Mouse (Mus musculus) lung, postnatal 10 days (tissue): ENCODE measurements around the gene Cyp1b1.
A peak's percentile ranks its signal among the peaks of the same experiment; 100 is the strongest.

Experiments used
- DNase-seq: peaks from one replicate; pipeline ENCODE4 v3.0.0; 2021

The Cyp1b1 gene

DNA sequence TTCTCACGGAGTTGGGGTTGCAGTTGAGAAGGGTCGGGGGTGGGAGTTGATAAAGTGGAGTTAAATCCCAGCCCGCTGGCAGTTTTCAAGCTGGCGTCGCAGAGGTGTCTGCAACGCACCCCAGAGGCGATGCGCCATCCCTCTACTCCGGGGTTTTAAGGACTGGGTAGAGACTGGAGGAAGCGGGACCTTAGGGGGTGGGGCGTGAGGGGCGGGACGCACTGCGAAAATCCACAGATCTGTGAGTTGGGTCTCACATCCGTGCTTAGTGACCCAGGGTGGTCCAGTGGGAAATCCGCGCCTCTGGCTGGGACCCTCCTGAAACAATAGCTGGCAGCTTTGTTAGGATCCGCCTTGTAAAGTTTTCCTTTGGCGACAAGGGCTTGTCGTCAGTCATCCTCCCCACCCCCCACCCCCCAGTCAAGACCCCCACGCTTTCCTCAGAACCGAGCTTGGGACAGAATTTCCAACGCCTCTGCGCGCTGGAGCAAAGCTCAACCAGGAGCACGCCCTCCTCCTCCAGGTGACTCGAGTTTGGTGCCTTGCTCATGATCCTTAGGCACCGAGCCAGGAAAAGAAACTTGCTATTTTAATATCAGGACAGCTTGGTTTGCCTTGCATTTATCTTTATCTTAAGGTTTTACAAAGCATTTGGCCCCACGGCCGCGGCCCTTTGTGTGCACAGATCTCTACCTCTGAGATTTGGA lies at the start of gene Cyp1b1:
TSS of gene Cyp1b1 (minus strand) at position 131 of the 707 bp plus-strand sequence.
- DNase-seq, result no peak

DNA sequence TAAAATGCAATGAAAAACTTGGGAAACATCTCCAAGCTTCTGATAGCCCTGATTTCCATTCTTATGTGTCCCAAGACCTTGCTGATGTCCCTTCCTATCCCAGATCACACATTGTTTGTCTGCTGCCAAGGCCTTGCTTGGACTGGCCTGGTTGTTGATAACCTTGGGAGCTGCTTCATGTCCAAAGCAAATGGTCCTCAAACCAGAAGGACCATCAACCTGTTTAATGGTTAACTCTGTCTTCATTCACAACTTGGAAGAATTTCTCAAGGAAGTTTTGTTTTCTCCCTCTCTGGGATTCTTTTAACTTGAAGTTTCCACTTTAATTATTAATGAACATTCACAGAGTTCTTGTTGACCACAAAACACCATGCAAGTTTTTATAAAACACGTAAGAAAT lies 47.0 kb upstream of the Cyp1b1 start:
- no peak for DNase-seq

GRCm38 (mm10) chr17:79753831-79754230 lies 39.0 kb upstream of the Cyp1b1 start:
- DNase-seq, result no peak

DNA sequence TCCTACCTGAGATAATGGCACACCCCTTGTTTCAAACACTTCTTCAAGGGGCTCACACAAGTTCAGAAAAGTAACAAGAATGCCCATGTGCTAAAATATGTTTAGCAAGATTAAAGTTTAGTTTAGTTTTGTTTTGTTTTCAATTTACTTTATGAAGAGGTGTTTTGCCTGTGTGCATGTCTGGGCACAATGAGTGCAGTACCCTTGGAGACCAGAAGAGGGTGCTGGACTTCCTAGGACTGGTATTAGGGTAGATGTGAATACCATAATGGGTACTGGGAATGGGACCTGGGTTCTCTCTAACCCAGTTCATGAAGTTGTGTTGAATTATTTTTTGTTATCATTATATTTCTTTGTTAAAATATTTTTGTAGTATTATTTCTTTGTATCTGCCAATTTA lies 38.0 kb upstream of the Cyp1b1 start:
- no peak for DNase-seq

- no peak for DNase-seq
These were observed 36.9 kb upstream of the Cyp1b1 start for GRCm38 (mm10) chr17:79751661-79752191.

GRCm38 (mm10) chr17:79749647-79750046 lies 34.8 kb upstream of the Cyp1b1 start:
- no peak for DNase-seq

DNA sequence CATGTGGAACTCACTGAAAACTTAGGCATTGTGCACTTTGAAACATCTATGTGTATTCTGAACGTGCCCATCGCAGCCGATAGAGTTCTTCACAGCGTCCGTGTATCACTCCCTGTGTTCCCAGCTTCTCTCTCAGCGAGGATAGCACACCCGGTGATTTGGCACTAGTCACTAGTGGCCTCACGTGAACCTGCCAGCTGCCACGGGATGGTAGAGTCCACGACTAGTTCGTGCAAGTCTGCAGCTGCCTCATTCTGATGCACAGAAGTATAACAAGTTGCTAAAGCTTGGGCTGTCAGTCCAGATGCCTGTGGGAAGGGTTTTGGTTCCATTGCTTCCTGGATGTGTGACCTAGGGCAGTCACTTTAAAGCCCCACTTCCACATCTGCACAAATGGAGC lies 32.1 kb upstream of the Cyp1b1 start:
- DNase-seq, result no peak

DNA sequence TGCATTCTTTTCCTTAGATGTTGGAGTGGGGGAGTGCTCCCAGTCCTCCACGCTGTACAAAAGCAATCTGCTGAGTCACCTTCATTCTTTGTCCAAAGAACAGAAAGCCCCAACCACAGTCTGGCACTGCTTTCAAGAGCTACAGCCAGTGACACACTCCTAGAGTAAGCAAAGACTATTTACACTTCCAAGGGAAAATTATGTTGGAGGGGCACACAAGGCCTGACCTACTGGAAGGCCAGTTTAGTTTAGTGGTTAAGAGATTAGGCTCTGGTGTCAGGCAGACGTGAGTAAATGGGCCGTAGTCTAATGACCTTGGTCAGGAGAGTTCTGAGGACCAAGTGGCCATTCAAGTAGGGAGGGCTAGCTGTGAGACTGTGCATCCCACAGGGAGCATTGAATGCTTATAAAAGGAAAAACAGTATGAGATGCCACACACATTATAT lies 31.3 kb upstream of the Cyp1b1 start:
- peak; percentile 68 for DNase-seq

DNA sequence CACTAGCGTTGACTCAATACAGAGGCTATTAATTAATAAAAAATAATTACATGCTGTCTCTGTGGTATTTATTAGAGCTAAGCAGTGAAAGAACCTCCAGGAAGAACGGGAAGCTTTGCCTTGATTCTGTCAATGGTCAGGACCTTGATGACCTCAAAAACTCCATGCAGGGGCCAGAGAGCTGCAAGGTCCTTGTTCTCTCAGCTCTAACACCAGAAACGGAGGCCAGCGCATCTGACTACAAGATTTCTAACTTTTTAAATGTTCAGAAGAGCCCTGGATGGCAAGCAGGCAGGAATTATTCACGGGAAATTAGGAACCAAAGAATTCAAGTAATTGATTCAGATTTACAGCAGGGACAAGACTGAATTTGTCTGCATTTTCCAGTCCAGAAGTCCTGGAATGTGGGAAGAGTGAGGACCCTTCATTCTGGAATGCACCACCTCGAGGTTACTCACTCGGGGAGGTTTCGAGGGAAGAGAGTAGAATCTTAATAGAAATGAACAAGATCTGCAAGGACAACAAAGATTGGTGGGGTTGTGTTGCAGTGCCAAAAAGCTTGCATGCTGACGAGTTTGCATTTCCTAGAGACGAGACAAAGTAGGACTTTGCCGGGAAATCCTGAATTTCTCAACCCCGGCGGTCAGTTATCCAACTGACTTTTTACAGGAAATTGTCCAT lies 30.3 kb upstream of the Cyp1b1 start:
- no peak for DNase-seq

DNA sequence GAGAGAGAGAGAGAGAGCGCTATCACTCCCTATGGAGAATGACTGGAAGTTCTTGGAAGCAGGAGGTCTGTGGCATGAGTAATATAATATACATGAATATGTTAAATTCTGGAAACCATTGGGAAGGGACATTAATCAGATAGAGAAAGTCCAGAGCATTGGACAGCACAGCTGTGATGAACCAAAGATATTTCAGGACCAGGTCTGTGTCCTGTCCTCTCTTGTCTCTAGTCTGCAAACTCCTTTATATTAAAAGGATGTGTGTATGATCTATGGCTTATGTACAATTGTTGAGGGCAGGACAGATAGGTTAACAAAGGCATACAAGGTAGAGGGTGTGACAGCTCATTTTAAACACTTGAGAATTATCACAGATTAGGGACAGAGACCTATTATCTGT lies 28.6 kb upstream of the Cyp1b1 start:
- no peak for DNase-seq

GRCm38 (mm10) chr17:79742635-79743034 lies 27.8 kb upstream of the Cyp1b1 start:
- DNase-seq, result no peak

GRCm38 (mm10) chr17:79738847-79739498 lies 24.1 kb upstream of the Cyp1b1 start:
- no peak for DNase-seq

- DNase-seq, result no peak
These were observed 22.7 kb upstream of the Cyp1b1 start for GRCm38 (mm10) chr17:79737598-79737997.

GRCm38 (mm10) chr17:79733039-79733438 lies 18.2 kb upstream of the Cyp1b1 start:
- no peak for DNase-seq

DNA sequence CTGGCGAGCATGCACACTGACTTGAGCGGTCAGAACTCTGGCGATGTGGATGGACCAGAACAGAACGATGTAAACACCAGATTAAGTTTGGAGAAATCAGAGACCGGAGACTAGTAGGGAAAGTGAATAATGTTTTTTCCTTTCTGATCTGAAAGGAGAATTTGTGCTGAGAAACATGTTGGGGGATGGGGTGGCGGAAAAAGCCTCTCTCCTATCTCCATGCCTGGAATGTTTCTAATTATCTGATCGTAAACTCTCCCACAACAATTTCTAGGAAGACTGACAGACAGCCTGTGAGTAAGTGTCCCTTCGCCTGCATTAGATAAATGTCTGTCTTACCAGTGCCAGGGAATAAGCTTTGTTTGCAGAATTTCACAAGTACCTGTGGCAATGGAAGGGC lies 16.1 kb upstream of the Cyp1b1 start:
- no peak for DNase-seq

GRCm38 (mm10) chr17:79728585-79729503 lies 14.0 kb upstream of the Cyp1b1 start:
- DNase-seq, result peak; percentile 20

GRCm38 (mm10) chr17:79728053-79728584 lies 13.3 kb upstream of the Cyp1b1 start:
- peak; percentile 25 for DNase-seq

GRCm38 (mm10) chr17:79726613-79727012 lies 11.8 kb upstream of the Cyp1b1 start:
- DNase-seq, result no peak

- no peak for DNase-seq
These were observed 5.8 kb upstream of the Cyp1b1 start for GRCm38 (mm10) chr17:79720681-79721080.

DNA sequence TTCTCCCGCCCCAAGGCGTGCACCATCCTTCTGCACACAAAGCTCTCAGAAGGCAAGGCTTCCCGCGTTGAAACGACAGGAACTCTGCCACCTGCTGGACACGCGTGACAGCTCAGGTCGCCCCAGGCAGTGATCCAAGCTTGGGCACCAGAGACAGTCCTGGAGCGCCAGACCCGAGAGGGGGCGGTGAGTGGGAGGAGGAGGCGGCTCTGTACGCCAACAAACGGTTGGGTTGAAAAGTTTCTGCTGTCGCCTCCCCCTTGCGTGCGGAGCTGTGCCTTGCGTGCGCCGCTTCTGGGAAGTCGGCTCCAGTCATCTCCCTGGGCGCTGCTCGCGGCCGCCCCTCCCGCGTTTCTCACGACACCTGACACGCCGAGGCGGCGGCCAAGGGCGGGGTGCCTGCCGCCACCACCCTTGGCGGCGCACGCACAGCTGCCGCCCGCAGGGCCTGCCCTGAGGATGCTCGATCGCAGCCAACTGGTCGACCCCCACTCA lies 835 bp upstream of the Cyp1b1 start:
- DNase-seq, result peak; percentile 94

DNA sequence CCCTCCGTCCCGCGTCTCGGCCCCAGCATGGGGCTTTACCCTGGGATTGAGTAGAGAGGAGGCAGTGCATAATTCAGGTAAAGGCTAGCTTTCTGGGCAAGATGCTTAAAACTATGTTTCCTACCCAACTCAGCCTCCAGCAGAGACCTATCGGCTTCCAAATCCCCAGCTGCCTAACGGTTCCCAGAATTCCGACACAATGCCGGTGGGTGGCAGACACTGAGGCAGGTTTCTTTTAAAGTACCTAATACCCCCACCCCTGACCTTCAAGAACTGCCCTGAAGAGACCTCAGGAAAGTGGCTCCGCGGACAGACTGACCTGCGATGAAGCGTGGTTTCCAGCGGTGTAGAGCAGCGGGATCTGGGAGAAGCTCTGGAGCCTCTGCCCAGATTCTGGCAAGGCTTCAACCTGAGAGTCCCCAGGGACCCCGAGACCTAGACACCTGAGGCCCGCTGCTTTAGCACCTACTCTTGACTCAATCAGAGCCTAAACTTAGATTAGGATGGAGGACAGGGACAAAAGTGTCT lies 429 bp downstream of the Cyp1b1 start:
- no peak for DNase-seq
